8 mouse cellular contexts compared by ENCODE assay signal in genomic region chr5:147050816-147051499, GRCm38 (mm10). TPM values are rescaled to one million over a fixed set of nuclear protein-coding genes. Genes with fewer than 3 reads are reported as not detected.
DNase-seq lines count a peak whose midpoint lies in the region; ATAC-seq lines count a peak whose summit lies in the region.

No protein-coding gene starts in this region.

- H3K4me3 ChIP-seq in lung, embryonic 15.5 days = no peak overlapping the region

- H3K27me3 ChIP-seq in lung, embryonic 15.5 days = no peaks in the 10 kb centered on the region

- H3K4me2 ChIP-seq in lung, embryonic 15.5 days = peak overlapping the region; percentile 9; the same call in 1 of the 2 replicates

- DNase-seq in adrenal gland, postnatal 36 days = peak; percentile 31 to 42
- DNase-seq in adrenal gland, adult 18-20 months (ENCODE audit: low spot score in 2 of 2) = no peak
- DNase-seq in lung, adult 18-20 months = no peak
- DNase-seq in naive thymus-derived CD4-positive, alpha-beta T cell, adult 2 months (ENCODE audit: low read depth) = peak; percentile 63
- DNase-seq in urinary bladder, adult 2 months (ENCODE audit: low spot score) = no peak
- DNase-seq in urinary bladder, postnatal 4 days (ENCODE audit: low spot score in 2 of 2) = no peak

- ATAC-seq in lung, embryonic 15.5 days (ENCODE audit: borderline replicate concordance, extremely low read depth, low FRiP score, low TSS enrichment) = no peak
- peak; percentile 51 for ATAC-seq in common myeloid progenitor, adult 5-6 weeks (replicated peaks; ENCODE audit: low read depth, poor library complexity, severe bottlenecking)

- no peaks in the 10 kb centered on the region for H3K36me3 ChIP-seq in lung, embryonic 15.5 days

- H3K9me3 ChIP-seq in lung, embryonic 15.5 days = no peaks in the 10 kb centered on the region

- WGBS in lung, embryonic 15.5 days = 73% methylated on average over 13 of the region's 13 CpGs

- H3K4me1 ChIP-seq in lung, embryonic 15.5 days = peaks cover 28% of the 10 kb centered on the region

- H3K9ac ChIP-seq in lung, embryonic 15.5 days = no peak overlapping the region

- H3K27ac ChIP-seq in lung, embryonic 15.5 days = no peak overlapping the region

RNA-seq across cellular contexts. Expression of gene Lnx2, which starts 25.4 kb away (rescaled TPM):
- 10 to 100 TPM; 11.8 to 17.3 TPM for total RNA-seq in adrenal gland, postnatal 36 days (2021)
- total RNA-seq in adrenal gland, adult 18-20 months (2021) = 10 to 100 TPM; 10.2 to 11.5 TPM
- 15.8 and 17.2 TPM in 2 replicates for polyA plus RNA-seq in lung, embryonic 15.5 days (2015; fragmentation: Nextera tagmentation; extraction: Ambion mirVana)
- total RNA-seq in common myeloid progenitor, adult 5-6 weeks (2017) = 5.4 and 10.8 TPM in 2 replicates
- polyA plus RNA-seq in urinary bladder, adult 2 months (2012; rRNA removed) = 9.6 and 13.6 TPM in 2 replicates

RNA-seq across cellular contexts. Expression of gene Polr1d, which starts 25.9 kb away (rescaled TPM):
- total RNA-seq in adrenal gland, postnatal 36 days (2021) = 100 to 1,000 TPM; 127 to 139 TPM
- total RNA-seq in adrenal gland, adult 18-20 months (2021) = 100 to 1,000 TPM; 128 to 132 TPM
- 115 and 121 TPM in 2 replicates for polyA plus RNA-seq in lung, embryonic 15.5 days (2015; fragmentation: Nextera tagmentation; extraction: Ambion mirVana)
- total RNA-seq in common myeloid progenitor, adult 5-6 weeks (2017) = 126 and 156 TPM in 2 replicates
- 116 and 126 TPM in 2 replicates for polyA plus RNA-seq in urinary bladder, adult 2 months (2012; rRNA removed)

Comparison
In these comparisons a context has a peak if more than half of its experiments do, and no peak if none do; other contexts are left out.
1. DNase-seq: peak in adrenal gland, postnatal 36 days (2 of 2) and naive thymus-derived CD4-positive, alpha-beta T cell, adult 2 months (single experiment); none in adrenal gland, adult 18-20 months (0 of 2), lung, adult 18-20 months (0 of 2), urinary bladder, adult 2 months (single experiment) and urinary bladder, postnatal 4 days (0 of 2).